Mouse (Mus musculus) heart, embryonic 10.5 days (tissue): ENCODE data around the gene Rad23a. TPM values are rescaled to one million over a fixed set of nuclear protein-coding genes. Genes with fewer than 3 reads are reported as not detected.

Experiments
- DNase-seq: peaks from one replicate; pipeline ENCODE4 v3.0.0-alpha.2; 2017; ENCODE audit warnings: low spot score
- H3K27ac ChIP-seq: fragments of 300-500 bp; sonication (generic); 2 replicates; pipeline ENCODE4 v1.5.1; 2016; ENCODE audit warnings: mild to moderate bottlenecking
- H3K27me3 ChIP-seq: fragments of 300-500 bp; sonication (generic); 2 replicates; pipeline ENCODE4 v1.6.1; 2016; ENCODE audit warnings: mild to moderate bottlenecking; ENCODE audit not compliant: poor library complexity, insufficient read depth, severe bottlenecking
- H3K36me3 ChIP-seq: fragments of 300-500 bp; sonication (generic); 2 replicates; pipeline ENCODE4 v1.6.1; 2016; ENCODE audit warnings: mild to moderate bottlenecking, moderate library complexity
- H3K4me1 ChIP-seq: fragments of 300-500 bp; sonication (generic); 2 replicates; pipeline ENCODE4 v1.6.1; 2016; ENCODE audit warnings: mild to moderate bottlenecking
- H3K4me3 ChIP-seq: fragments of 300-500 bp; sonication (generic); 2 replicates; pipeline ENCODE4 v1.5.1; 2016; ENCODE audit warnings: mild to moderate bottlenecking, moderate library complexity
- H3K9me3 ChIP-seq: fragments of 300-500 bp; sonication (generic); 2 replicates; pipeline ENCODE4 v1.6.1; 2016; ENCODE audit warnings: mild to moderate bottlenecking, moderate library complexity
- WGBS: fragments of 180-500 bp; shearing (Covaris S2); methylation state at CpG from one replicate; pipeline ENCODE4 v1.1.7; 2016; 5-methylcytosine and 5-hydroxymethylcytosine counted together
- polyA plus RNA-seq: library from polyadenylated mRNA; unstranded; fragments of >200 nt; fragmentation: Nextera tagmentation; extraction: Ambion mirVana; gene quantifications from 2 replicates; pipeline ENCODE4 v1.2.1, GENCODE M21; 2016

Gene Rad23a
- 137 and 154 TPM in 2 replicates for polyA plus RNA-seq

DNA sequence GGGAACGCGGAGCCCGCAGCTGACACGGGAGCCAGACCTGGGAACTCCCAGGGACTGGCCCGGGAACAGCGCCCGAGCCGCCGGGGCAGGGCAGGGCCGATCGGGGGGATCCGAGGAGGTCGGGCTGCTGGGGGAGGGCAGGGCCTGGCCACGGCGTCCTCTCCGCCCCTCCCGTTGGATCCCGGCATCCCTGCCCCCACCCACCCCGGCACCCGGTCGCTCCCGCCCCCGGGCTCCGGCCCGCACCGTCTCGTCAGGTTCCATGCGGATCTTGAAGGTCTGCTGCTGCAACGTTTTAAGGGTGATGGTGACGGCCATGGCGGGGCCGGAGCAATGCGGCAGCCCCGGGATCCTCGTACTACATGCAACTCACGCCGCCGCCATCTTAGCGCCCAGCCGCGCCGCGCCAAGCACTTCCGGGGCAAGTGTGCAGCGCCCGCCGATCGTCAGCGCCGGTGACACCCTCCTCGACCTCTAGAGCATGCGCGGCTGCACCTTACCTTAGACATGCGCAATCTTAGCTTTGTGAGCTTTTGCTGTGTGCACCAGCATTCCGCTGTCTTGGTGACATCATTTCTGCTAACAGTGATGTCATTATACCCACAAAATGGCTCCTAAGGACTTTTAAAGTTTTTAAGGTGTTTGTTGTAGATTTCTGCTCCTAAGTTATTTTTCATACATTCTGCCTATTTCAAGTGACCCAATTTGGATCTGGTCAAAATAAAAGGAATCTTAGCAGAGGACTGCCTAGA is at the start of gene Rad23a:
Rad23a (minus strand) TSS at position 418 of the 752 bp plus-strand sequence.
- H3K27ac ChIP-seq = peak within 1 kb of the TSS; percentile 97
- WGBS = under 1% methylated on average over 55 of the region's 55 CpGs
- H3K4me1 ChIP-seq = peaks cover 39% of the 10 kb centered on the region
- peak; percentile 97 for DNase-seq
- H3K27me3 ChIP-seq = no peaks in the 10 kb centered on the region
- H3K36me3 ChIP-seq = peaks cover 76% of the 10 kb centered on the region
- peak within 1 kb of the TSS; percentile 88 for H3K4me3 ChIP-seq
- no peaks in the 10 kb centered on the region for H3K9me3 ChIP-seq

DNA sequence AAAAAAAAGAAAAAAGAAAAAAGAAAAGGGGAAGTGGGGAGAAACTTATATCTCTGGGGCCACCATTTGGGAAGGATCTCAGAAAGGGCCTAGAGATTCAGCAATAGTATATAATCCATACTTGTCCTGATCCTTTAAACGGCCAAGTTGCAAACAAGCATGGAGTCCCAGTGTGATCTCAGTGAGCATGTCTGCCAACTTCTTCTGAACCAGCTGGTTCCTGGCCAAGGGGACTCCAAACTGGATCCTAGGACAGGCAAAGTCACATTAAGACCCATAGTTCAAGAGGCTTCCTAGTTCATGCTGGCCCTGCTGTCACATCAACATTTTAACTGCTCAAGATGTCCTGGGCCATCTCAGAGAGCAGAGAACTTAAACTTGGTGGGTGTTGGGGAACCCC is 48.7 kb upstream of the Rad23a start:
- Histone ChIP-seq H3K27me3 (no peaks in the 10 kb centered on the region), H3K27ac (no peak overlapping the region), H3K4me1 (peaks cover 11% of the 10 kb centered on the region), H3K9me3 (no peaks in the 10 kb centered on the region), H3K36me3 (peaks cover 55% of the 10 kb centered on the region), H3K4me3 (no peak overlapping the region)
- 97% methylated on average over 1 of the region's 1 CpGs for WGBS
- no peak for DNase-seq

DNA sequence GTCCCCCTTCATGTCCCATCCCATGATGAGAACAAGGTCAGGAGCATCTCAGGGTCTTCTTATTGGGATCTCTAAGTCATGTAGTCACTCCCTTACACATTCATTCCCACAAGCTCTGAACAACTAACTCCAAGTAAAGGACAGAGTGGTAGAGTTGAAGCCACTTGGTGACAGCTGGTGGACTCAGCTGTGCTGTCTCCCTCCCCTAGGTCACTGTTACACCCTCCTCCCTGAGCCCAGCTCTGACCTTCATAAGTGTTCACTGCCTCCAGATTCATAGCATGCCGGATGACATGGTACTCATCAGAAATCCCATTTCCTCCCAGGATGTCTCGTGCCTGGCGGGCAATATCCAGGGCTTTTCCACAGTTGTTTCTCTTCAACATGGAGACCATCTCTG is 47.8 kb upstream of the Rad23a start:
- Histone ChIP-seq H3K27ac (no peak overlapping the region), H3K27me3 (no peaks in the 10 kb centered on the region), H3K4me1 (peaks cover 11% of the 10 kb centered on the region), H3K36me3 (peaks cover 55% of the 10 kb centered on the region), H3K4me3 (no peak overlapping the region), H3K9me3 (no peaks in the 10 kb centered on the region)
- 94% methylated on average over 3 of the region's 3 CpGs for WGBS
- no peak for DNase-seq

DNA sequence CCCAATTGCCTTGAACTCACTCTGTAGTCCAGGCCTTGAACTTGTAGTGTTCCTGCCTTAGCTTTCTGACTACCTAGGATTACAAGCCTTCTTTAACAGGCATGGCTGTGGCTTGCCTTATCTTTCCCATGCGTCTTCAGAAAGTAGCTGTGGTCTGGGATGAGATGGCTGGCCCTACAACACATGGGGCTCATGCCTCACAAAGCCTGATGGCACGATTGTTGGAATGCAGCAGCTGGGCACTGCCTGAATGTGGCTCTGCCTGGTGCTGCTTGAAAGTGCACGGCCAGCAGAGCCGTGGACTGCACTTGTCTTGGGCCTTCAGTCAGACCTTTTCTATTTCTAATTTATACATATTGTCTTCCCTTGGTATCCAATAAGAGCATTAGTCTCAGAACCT is 44.3 kb upstream of the Rad23a start:
- DNase-seq = no peak
- Histone ChIP-seq H3K27ac (no peak overlapping the region), H3K4me1 (no peaks in the 10 kb centered on the region), H3K27me3 (no peaks in the 10 kb centered on the region), H3K4me3 (no peak overlapping the region), H3K36me3 (peaks cover 41% of the 10 kb centered on the region), H3K9me3 (no peaks in the 10 kb centered on the region)
- WGBS = 78% methylated on average over 4 of the region's 4 CpGs

DNA sequence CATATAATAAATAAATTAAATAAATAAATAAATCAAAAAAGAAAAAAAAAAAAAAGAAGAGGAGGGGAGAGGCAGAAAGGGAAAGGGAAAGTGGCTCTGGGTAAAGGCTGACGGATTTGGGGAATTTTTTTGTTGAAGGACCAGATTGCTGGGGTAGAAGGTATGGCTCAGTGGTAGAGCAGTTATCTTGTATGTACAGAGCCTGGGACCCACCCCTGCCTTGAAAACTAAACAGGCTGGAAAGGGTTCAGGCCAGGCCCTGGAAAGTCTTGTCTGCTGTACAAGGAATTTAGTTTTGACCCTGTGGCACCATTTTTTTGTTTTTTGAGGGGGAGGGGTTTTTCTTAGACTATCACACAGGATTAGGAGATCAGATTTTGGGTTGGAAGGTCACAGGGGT is 38.5 kb upstream of the Rad23a start:
- H3K4me1 ChIP-seq = no peaks in the 10 kb centered on the region
- 71% methylated on average over 1 of the region's 1 CpGs for WGBS
- H3K9me3 ChIP-seq = no peaks in the 10 kb centered on the region
- H3K27me3 ChIP-seq = no peaks in the 10 kb centered on the region
- DNase-seq = no peak
- no peak overlapping the region for H3K4me3 ChIP-seq
- H3K27ac ChIP-seq = no peak overlapping the region
- peaks cover 3% of the 10 kb centered on the region; the same call in 1 of the 2 replicates for H3K36me3 ChIP-seq

DNA sequence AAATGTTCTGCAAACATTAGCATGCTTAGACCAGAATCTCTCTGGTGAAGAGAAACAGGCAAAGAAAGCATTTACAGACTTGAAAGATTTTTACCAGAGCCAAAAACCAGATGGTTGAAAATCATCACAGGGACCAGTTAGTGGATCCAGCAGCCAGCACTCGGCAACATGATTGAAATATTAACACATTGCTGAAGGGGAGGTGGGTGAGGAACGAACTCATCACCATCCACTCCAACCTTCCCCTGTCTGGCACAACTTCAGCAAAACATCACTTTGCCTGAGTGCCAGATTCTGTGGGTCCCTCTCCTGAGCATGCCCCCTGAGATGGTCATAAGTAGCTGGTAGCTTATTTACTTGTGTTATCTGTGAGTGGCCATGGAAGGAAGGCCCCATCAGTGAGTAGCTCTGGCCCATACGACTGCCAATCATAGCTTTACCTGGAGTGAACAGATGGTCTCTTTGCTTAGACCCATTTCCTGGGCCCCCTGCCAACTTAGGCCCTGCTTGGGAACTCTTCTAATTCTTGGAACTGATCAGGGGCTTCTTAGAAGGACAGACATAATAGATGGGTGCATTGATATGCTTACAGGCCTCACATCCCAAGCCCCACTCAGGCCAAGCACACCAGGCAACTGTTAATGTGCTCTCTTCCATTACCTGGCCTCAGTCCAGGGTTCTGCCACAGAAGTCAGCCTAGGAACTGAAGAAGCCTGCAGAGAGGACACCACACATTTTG is 37.0 kb upstream of the Rad23a start:
- no peak for DNase-seq
- Histone ChIP-seq H3K36me3 (peaks cover 3% of the 10 kb centered on the region; the same call in 1 of the 2 replicates), H3K4me3 (no peak overlapping the region), H3K27ac (no peak overlapping the region), H3K9me3 (no peaks in the 10 kb centered on the region), H3K4me1 (peaks cover 4% of the 10 kb centered on the region), H3K27me3 (peaks cover 7% of the 10 kb centered on the region; the same call in 1 of the 2 replicates)
- WGBS = 83% methylated on average over 3 of the region's 3 CpGs

DNA sequence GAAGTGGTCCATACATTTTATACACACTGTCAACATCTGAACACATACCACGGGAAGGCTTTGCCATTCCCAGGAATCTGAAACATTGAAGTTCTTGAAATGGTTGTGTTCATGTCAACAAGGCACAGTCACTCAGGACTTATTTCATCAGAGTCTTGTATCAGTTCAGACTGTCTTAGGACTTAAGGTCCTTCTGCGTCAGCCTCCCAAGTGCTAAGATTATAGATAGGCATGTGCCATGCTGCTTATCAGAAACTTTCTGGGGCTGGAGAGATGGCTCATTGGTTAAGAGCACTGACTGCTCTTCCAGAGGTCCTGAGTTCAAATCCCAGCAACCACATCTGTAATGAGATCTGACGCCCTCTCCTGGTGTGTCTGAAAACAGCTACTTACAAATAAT is 33.9 kb upstream of the Rad23a start:
- Histone ChIP-seq H3K36me3 (peaks cover 8% of the 10 kb centered on the region), H3K4me3 (no peak overlapping the region), H3K27me3 (peaks cover 10% of the 10 kb centered on the region; the same call in 1 of the 2 replicates), H3K4me1 (peaks cover 12% of the 10 kb centered on the region), H3K9me3 (no peaks in the 10 kb centered on the region), H3K27ac (no peak overlapping the region)
- DNase-seq = no peak
- 81% methylated on average over 3 of the region's 3 CpGs for whole genome bisulfite sequencing

DNA sequence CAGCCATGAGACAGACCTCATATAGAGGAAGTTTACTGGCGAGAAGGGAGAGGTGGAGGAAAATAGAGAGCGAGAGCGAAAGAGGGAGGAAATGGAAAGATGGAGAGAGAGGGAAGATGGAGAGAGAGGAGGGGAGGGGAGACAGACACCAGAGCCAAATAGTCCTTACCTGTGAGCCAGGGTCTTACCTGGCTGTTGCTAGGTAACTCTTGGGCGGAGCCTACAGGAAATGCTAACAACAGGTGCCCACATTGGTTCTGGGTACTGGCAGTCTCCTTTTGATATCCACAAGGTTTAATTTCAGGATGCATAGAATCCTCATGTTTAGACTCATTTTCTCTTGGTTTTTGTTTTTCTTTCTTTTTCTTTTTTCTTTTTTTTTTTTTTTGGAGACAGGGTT is 32.6 kb upstream of the Rad23a start:
- Histone ChIP-seq H3K36me3 (peaks cover 21% of the 10 kb centered on the region), H3K4me1 (peaks cover 14% of the 10 kb centered on the region), H3K9me3 (no peaks in the 10 kb centered on the region), H3K27me3 (peaks cover 10% of the 10 kb centered on the region; the same call in 1 of the 2 replicates), H3K4me3 (peak overlapping the region; percentile 63), H3K27ac (peak overlapping the region; percentile 88; the same call in 1 of the 2 replicates)
- no peak for DNase-seq
- WGBS = 72% methylated on average over 4 of the region's 4 CpGs

DNA sequence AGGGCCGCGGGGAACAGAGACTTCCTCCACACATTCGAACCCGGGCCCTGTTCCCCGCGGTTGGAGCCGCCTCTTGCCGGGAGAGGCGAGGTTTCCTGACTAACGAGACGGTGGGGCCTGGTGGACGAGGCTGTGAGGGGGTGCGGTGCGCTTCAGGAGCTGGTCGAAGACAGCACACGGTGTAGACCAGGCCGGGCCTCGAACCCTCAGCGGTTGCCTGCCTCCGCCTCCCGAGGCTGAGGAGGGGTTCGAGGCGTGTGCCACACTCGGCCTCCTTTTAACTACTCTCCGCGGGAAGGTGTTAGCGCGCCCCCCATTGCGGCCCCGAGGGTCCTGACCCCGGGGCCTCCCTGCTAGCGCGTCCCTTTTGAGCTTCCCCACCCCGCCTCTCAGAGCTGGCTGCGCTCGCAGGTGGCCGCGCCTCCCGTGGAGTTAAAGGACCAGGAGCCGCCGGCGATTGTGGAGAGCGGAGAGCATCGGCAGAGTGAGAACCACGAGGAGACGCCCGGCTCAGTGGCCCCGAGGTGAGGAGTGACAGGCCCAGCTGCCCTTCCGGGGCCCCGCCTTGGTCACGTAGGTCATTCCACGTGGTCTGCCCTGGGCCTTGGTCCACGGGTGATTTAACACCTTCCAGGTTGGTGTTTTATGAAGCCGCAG is 32.0 kb upstream of the Rad23a start:
- peak overlapping the region; percentile 88 for H3K27ac ChIP-seq
- H3K4me3 ChIP-seq = peak overlapping the region; percentile 63
- H3K9me3 ChIP-seq = no peaks in the 10 kb centered on the region
- peaks cover 10% of the 10 kb centered on the region; the same call in 1 of the 2 replicates for H3K27me3 ChIP-seq
- 3% methylated on average over 54 of the region's 54 CpGs for WGBS
- peak; percentile 79 for DNase-seq
- peaks cover 14% of the 10 kb centered on the region for H3K4me1 ChIP-seq
- peaks cover 27% of the 10 kb centered on the region for H3K36me3 ChIP-seq

DNA sequence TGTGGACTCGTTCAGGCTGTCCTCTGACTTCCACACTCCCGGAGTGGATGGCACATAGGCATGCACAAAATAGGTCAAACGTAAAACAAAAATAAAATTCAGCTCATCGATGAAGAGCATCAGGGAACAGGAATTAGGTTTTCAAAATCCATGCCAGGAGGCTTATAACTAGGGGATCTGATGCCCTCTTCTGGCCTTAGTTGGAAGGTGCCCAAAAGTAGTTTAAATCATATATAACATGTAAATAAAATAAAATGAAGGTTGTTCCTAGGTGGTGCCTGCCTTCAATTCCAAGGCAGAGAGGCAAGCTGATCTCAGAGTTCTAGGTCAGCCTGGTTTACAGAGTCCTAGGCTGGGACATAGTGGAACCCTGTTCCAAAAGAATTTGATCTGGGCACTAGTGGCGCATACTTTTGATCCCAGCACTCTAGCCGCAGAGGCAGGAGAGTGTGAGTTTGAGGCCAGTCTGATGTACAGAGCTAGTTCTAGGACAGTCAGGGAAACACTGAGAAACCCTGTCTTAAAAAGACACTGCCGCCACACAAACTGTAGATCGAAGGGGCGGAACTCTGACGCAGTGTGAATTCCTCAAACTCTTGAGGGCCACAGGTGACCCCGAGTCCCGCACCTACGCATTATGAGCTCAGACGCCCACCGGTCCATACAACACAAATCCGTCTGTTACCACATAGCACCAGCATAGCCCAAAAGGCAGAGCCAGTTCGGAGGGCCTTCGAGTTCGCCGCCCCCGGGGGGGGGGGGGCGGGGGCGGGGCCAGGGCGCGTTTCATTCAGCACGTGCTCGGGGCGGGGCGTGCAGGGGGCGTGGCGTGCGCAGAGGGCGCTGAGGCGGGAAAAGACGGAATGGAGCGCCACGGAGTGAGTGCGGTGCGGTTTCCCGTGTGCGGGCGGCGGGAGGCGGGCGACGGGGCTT is 31.2 kb upstream of the Rad23a start, which contains the start of gene Syce2:
Syce2 (plus strand) TSS at position 736 of the 933 bp plus-strand sequence.
- WGBS = 10% methylated on average over 46 of the region's 46 CpGs
- H3K4me1 ChIP-seq = peaks cover 14% of the 10 kb centered on the region
- H3K27me3 ChIP-seq = peaks cover 10% of the 10 kb centered on the region; the same call in 1 of the 2 replicates
- peak within 1 kb of the TSS; percentile 63 for H3K4me3 ChIP-seq
- peaks cover 32% of the 10 kb centered on the region for H3K36me3 ChIP-seq
- DNase-seq = peak; percentile 90
- peak within 1 kb of the TSS; percentile 88 for H3K27ac ChIP-seq
- H3K9me3 ChIP-seq = no peaks in the 10 kb centered on the region

DNA sequence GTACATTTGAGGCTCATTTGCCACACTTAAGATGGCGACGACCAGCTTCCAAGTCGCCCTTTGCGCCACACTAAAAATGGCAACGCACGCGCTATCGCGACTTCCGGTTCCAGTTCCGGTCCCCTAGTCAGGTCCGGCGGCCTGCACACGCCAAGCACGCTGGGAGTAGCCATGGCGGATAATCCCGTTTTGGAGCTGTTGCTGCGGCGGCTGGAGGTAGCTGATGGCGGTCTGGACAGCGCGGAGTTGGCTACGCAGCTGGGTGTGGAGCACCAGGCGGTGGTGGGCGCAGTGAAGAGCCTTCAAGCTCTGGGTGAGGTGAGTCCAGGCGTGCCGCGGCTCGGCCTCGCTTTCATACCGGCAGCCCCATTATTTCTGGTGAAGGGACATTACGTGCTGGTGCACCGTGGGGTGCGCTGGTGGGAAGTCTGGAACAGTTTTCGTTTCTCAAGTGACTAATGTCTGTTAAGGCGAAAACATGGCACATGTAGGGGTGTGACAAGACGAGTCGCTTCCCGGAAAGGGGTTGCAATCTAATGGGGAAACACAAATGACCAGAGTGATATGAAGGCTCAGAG is 16.5 kb upstream of the Rad23a start, which contains the start of gene Farsa:
Farsa (plus strand) TSS at position 126 of the 578 bp plus-strand sequence.
- Histone ChIP-seq H3K4me1 (peaks cover 17% of the 10 kb centered on the region), H3K36me3 (peaks cover 31% of the 10 kb centered on the region), H3K27me3 (no peaks in the 10 kb centered on the region), H3K9me3 (no peaks in the 10 kb centered on the region), H3K4me3 (peak within 1 kb of the TSS; percentile 98), H3K27ac (peak within 1 kb of the TSS; percentile 96)
- peak; percentile 98 for DNase-seq
- WGBS = under 1% methylated on average over 39 of the region's 39 CpGs
